Mouse (Mus musculus) T-helper 2 cell (primary cell): ENCODE results near the gene Fbln5.

ENCODE experiments used
- in situ Hi-C: fragments of 300-600 bp; cut with MboI, MseI; formaldehyde crosslinking; loops from one replicate; pipeline ENCODE4 v1.15.1; 2025; ENCODE audit warnings: high pct_unique_total_duplicates

The Fbln5 gene

DNA sequence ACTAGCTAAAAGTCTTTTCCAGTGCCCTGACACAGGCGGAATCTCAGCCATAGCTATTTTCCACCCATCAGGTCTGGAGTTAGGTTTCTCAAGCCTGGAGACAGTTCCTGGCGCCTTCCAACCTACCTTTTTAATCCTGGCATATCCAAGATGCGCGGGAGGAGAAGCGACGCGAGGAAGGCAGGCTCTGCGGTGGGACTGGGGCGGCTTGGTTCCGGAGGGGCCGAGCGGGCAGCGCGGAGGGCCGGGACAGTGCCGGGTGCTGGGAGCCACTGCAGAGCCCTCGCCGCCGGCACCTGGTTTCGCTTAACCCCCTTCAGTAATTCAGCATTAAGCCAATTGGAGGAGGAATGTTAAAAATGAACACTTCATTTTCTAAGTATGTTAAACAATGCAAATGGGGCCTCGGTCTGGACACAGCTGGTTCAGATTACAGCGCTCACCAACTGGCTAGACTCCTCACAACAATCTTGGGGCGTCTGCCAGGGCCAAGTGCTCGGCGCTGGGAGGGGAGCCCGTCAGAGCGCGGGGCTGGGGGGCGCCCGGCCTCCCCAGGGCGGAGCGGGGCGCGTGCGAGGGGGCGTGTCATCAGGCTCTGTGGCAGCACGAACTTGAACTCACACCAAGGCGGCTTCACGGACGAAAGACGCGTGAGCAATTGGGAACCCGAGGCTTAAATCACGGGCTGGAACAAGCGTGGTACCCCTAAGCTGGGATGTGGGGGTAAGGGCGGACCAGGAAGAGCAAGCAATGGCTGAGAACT is at the start of gene Fbln5:
Gene Fbln5, minus strand, starts transcription at position 448 of the 763 bp plus-strand sequence.
- in situ Hi-C loops: no loop called here

DNA sequence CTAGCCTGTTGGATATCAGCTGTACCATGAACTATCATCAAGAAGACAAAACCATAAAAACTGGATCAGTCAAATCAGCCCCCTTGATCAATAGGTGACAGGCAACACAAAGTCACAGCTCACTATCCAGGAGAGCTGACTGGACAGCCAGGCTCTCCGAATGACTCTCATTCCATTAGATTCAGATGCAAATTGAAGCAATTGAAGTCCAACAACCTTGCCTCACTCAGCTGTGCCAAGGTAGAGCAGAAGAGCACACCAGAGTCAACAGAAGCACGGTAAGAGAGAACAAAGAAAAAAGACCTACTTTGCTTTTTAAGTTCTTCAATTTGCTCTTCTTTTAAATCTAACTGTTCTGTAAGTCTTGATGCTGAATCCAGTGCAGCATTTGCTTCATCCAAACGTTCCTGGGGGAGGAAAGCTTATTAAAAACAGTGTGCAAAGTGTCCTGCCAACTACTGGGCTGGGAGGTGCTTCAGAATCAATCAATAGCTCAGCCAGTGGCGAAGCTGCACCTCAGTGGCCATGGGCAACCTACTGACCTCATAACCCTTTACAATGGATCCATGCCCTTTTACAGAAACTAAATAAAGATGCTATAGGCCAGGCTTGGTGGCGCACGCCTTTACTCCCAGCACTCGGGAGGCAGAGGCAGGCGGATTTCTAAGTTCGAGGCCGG is 43.6 kb upstream of the Fbln5 start:
- in situ Hi-C loops: no loop called here

DNA sequence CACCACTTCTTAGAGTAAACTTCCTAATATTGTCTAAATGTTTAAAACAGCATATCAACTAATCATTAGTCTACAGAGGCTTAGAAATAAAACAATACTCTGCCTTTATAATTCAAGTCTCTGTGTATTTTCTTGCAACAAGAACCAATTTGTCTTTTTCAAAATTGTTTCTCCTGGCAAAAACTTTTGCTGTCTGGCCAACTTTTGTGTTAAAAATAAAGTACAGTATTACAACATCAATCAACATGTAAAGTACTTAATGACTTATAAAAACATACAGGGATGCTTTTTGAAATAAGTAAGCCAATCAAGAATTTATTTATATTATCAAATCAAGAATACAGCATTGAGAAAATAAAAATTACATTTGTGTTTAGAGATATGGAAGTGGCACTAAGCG is 41.4 kb upstream of the Fbln5 start:
- in situ Hi-C loops: no loop called here

DNA sequence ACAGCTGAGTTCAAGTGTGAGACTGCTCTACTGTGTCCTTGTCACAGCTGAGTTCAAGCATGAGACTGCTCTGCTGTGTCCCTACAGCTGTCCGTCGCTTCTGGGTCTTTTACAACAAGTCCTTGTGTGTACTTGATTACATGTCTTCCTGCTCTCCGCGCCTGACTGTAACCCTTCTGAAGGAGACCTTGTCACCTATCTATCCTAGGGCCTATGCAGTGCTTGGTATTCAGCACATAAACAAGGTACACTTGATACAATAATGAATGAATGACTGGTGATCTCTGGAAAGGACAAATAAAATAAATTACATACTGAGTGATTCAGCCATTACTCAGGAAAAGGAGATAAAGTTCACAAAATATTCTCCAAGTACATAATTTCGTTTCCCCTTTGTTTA is 39.2 kb upstream of the Fbln5 start:
- in situ Hi-C loops: no loop called here

DNA sequence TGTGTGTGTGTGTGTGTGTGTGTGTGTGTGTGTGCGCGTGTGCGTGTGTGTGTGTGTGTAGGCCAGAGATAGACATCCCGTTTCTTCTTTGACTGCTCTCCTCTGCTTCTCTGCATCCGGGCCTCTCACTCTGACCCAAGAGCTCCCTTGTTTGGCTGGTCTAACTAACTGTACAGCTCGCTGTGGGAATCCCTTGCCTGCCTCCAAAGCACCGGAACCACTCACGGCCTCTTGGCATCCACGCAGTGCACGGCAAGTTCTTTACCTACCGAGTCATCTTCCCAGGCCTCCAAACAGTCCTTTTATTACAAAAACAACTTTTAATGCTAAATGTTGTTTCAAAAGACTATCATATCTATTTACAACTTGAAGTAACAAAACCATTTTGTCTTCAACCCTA is 35.5 kb upstream of the Fbln5 start:
- in situ Hi-C loops: no loop called here

DNA sequence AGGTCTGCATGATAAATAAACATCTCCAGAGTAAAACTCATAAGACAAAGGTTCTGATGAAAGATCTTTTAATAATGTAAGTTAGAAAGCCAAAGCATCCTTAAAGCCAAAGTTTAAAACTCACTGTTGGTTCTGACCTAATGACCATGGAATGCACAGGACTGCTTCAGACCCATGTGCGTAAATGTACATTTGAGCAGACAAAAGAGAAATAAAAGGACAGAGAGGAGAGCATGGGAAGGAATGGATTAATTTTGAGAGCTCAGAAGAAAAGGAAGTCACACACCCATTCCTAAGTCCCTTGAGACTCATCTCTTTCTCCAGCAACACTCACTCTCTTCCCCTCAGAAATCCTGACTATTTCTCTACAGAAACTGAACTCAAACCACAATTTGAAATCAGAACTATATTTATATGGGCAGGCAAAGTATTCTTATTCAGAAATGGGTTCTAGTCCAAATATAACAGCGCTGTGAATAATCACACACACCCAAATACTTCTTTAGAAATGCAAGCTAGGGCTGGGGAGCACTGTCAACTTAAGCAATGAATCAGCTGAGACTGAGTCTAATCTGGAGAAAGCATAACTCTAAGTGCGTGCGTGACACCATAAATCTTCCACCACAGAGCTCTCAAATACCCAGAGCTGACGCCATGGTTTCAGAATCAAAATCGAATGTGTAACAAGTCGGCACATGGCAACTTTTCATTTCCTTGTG is 33.1 kb upstream of the Fbln5 start:
- in situ Hi-C loops: no loop called here

DNA sequence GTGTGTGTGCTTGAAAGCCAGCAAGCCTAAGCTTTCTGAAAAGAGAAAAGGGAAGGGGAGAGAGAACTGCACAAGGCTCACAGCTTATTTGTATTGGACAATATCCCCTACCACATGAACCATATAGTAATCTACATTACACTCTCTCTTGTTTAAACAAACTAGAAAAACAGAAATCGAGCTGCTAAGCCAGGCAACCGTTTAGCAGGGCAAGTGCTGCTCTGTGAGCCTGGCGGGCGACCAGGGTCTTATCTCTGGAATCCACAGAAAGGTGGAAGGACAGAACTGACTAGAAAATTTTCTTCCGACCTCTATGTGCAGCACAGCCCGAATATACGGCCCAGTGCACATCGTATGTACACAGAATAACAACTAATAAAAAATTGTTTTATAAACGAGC is 32.5 kb upstream of the Fbln5 start:
- in situ Hi-C loops: no loop called here

DNA sequence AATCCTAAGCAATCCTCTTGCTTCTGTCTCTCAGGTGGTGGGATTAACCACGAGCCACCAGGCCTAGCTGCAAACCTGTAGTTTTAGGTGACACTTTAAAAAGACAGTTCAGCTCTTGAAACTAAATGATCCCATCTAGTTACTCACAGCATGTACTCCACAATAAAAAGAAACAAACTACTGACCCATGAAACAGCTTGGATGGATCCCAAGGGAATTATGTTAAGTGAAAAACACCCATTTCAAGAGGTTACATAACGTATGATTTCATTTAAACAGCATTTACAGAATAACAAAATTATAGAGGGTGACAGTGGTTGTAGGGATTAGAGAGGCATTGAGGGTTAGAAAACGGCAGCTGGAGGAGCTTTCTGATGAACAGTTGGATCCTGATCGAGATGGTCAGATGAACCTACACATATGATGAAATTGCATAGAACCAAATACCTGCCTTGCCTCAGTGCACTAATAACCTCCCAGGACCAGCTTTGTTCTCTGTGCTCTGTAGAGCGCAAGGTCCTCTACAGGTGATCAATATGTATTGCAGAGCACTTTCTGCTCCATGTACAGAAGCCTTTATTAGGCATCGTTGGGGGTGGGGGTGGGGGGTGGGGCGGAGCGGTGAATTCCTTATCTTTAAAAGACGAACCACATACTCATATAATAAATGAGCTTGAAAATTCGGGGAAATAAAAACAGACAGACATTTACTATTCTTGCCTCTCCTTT is 17.9 kb upstream of the Fbln5 start:
- in situ Hi-C loops: no loop called here

DNA sequence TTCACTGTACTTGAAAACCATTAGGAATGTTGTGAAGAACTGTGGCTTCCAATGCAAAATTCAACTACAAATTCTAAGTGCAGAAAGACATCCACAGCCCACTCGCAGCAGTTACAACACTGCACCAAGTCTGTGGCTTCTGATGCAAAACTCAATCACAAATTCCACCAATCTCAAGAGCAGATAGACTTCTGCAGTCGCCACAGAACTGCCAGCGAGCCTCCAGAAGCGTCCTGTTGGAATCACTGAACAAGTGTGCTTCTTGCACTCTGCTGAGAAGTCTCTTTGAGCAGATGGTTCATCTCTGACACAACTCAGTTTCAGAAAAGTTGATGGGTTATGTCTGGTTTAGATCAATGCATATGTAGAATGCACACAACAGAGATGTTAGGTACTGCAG is 15.9 kb upstream of the Fbln5 start:
- in situ Hi-C loops: no loop called here

DNA sequence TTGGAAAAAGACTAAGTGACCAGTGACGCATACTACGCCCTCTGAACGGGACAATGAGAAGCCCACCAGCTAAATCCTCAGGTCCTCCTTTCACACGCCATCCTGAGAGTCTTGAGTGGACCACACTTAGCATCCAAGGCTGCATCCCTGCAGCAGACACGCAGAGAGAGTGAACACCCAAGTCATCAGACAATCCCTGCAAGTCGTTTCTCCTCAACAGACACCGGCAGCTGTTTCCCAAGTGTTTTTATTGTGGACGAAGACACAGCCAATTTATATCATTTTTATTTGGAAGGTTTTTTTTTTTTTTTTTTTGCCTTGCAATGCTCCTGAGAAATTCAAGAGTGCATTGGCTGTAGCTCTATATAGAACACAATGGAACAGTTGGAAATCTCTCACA is 14.9 kb upstream of the Fbln5 start:
- in situ Hi-C loops: no loop called here

DNA sequence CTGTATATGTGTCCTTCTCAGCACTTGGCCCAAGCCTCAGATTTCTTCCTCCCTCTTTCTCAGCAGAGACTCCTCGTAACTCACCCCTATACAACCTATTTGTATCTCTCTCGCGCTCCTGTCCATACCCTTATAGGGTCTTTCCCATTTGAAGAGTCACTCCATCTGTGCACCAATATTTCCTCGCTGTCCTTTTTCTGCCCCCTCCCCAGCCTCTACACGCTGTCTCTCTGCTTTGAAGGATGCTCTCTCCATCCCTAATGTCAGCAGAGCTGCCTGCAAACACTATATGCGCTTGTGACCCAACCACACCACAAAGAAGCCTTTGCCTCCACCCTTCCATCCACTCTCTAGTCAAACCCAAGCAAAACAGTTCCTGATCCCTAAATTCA is 14.3 kb upstream of the Fbln5 start:
- in situ Hi-C loops: no loop called here

DNA sequence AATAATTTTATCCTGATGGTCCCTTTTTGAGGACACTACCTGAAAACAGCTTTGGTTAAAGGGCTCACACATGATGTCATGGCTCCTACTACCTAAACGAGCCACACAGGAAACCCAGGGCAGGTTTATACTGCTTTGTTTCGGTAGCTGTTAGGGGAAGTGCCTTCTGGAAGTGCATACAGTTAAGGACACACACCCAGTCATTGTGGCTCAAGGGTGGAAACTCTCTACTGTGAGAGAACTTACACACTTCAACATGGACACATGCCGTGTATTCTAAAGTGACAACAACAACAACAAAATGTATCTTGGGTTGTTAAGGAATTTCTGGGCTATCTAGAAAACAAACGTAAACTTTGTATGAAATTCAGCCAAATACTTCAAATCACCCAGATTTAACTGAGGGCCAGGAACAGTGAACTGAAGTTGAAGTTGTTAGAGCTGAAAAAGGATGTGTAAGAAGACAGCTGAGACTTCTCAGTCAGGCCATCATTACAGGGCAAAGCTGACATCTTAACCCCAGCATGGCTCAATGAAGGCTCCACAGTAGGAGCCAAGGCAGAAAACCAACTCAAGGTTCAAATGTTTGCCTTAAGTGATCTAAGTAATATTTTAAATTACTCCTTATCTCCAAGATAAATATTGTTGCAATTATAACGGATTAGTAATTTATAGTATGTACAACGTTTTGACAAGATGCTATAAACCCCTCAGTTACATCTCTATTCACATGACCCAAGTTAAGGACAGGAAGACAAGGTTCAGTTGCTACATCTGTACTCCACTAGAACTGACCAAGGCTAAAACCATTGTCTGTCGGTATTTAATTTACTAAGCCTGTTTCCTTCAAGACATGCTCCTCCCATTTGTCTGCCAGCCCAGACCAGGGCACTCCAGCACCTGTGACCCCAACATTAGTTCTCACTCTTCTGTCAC is 13.6 kb upstream of the Fbln5 start:
- in situ Hi-C loops: no loop called here

DNA sequence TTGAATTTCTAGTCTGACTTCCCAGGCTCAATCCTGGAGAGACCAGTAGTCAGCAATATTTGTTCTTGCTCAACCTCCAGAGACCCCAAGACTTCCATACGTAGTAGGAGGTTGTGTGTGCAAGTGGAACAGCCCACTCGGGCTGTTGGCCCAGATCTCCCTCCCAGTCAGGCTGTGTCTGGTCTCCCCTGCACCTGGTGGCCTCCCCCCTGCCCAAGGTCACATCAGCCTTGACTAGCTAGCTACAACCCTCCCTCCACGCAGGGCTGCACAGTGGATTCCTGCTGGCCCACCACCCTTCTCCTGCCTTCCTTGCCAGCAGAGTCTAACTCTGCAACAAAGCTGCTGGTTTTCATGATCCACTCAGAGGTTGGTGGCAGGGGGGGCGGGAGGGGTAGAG is 12.4 kb upstream of the Fbln5 start:
- in situ Hi-C loops: no loop called here

DNA sequence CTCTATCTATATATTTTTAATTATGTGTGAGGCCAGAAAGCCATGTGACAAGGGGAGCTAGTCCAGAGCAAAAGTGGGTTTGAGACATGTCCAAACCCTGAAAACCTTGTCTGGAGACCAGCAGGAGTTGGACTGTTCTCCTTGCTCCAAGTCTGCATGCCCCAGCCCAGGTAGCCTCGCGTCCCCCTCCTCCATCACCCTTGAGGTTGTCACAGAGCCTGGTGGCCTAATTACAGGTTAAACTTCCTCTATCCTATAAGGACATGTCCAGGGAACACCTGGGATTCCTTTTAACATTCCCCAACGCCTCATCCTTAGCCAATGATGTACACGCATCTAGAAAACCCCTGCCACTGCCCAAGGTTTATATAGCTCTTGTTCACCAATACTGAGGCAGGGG is 4.3 kb upstream of the Fbln5 start:
- in situ Hi-C loops: no loop called here

DNA sequence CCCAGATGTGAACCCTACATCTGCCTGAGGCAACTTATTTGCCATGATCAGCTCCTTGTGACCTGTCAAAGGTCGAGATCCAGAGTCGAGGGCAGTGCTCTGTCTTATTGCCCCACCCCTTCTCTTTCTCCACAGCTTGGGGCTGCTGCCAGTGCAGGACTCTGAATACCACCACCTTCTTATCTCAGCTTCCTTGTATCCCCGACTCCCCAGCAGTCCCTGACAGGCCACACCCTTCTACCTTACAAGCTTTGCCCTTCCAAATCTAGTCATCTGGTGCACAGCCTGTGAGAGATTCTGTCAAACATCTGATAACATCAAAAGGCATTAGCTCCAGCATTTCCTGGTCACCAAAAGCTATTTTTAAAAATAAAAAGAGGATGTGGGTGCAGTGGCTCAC is 2.7 kb upstream of the Fbln5 start:
- in situ Hi-C loops: no loop called here

DNA sequence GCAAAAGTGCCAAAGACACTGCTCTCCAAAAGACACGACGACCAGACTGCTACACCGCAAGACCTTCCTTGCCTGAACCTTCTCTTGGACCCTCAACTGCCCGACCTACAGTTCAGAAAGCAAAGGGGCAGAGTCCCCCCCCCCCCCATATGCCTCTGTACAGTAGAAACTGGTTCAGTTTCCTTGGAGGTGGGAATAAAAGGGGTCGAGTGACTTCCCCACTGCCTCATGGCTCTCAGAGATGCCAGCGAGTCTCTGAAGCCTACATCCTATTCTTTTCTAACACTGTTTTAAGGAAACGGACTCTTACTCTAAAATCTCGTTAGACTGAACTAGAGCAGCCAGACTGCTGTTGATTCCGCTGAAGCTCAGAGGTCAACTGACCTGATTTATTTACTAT is 715 bp upstream of the Fbln5 start:
- in situ Hi-C loops: no loop called here

DNA sequence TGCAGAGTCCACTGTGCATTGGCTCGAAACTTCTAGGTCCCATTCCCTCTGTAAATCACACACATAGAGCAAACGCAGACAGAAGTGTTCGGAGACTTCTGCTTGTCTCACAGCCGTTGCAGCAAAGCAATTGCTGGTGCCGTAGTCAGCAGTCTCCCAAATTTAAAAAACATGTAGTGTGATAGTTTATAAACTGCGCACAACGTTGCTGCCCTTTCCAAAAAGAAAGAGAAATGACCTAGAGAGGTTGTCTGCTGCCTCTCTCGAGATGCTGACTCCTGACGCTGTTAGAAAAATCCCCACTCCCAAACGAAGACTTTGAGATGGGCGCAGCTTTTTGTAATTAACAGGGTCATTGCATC is 628 bp downstream of the Fbln5 start:
- in situ Hi-C loops: no loop called here

DNA sequence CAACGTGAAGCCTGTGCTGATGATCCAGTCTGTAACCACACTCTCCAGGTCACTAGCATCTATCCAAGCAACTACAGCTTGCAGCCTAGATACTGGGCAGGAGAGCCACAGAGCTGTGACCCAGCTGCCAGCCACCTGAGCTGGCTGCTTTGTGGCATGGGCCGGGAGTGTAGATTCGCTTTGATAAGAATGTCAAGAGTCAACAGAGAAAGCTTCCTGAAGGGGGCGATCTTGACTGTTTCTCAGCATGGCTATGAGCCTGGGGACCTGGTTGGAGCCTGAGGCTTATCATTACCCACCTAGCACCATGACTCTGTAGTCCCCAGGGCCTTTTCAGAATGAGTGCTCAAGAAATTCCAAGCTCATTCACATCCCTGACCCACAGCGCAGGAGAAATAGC is 2.0 kb downstream of the Fbln5 start:
- in situ Hi-C loops: no loop called here

DNA sequence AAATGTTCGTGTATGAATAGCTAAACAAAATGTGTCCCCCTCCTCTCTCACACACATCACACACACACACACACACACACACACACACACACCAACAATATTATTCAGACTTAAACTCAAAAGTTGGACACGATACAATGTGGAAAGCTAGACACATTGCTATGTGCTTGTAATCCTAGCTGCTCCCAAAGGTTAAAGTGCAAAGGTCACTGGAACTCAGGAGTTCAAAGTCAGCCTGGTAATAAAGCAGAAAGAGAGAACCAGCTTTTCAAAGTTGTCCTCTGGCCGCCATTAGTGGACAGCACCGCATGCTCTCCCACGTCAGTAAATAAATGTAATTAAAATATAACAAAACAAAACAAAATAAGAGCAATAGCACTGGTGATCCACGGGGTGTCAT is 3.1 kb downstream of the Fbln5 start:
- in situ Hi-C loops: no loop called here

DNA sequence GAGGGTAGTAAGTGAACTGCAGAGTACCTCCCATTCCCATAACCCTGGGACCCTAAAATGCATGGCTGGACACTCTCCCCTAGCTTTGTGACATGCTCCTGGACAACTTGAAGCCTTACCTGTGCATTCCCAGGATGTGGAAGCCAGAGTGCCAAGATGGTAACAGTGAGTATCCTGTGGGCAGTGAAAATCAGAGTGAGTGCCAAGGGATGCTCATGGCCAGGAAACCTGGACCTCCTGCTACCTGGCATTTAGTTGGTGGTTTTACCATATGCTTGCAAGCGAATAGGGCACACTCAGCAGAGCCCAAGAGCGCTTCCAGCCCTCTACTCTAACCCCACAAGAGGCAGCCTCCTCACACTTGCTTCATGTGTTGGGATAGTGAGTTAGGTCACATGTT is 4.4 kb downstream of the Fbln5 start:
- in situ Hi-C loops: no loop called here

DNA sequence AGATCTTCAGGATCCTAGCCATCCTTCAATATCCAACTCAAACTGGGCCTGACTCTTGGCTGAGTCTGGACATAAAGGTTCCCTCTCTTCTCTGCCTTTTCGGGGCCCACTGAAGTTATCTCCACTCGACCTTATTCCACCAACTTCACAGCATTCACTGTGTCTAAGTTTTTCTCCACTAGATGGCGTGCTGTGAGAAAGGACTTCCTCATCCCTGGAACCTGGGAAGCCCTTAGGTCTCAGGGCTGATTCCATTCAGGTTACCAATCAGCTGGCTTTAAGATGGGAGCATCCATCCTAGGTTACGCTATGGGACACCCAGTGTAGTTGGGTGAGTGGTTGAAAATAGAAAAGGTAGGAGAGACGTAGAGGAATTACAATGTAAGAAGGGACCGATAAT is 7.7 kb downstream of the Fbln5 start:
- in situ Hi-C loops: no loop called here
